Mouse (Mus musculus) spleen, embryonic (tissue): Measurements from ENCODE around the gene Calm3.

Experiments used
- CTCF ChIA-PET: fragments of 350-600 bp; sonication (Branson Sonifier 250); formaldehyde crosslinking; loops from one replicate; lab custom pipeline; 2022; lab: Charles Lee

Calm3 gene

GRCm38 (mm10) chr7:16893612-16894011 lies 30.3 kb downstream of the Calm3 start:
- CTCF ChIA-PET, result no interaction called here

- CTCF ChIA-PET, result interaction anchor here (0.8 to 1.6 kb wide), 2 partner anchors 18 to 66 kb away, joined by 4 read pairs; no protein-coding TSS in a partner anchor
These were observed 31.6 kb downstream of the Calm3 start for GRCm38 (mm10) chr7:16892352-16892730.

GRCm38 (mm10) chr7:16891641-16892351 lies 32.1 kb downstream of the Calm3 start, which contains the start of gene Gng8:
Gene Gng8, plus strand, starts transcription at chr7:16891786.
- CTCF ChIA-PET, result interaction anchor here (0.8 to 1.7 kb wide), 3 partner anchors 18 to 72 kb away, joined by 3 to 4 read pairs (median 4); no protein-coding TSS in a partner anchor

- CTCF ChIA-PET, result interaction anchor here (1.6 to 1.7 kb wide), 2 partner anchors 17 to 71 kb away, joined by 3 to 4 read pairs; no protein-coding TSS in a partner anchor
These were observed 33.0 kb downstream of the Calm3 start for GRCm38 (mm10) chr7:16890944-16891343.

GRCm38 (mm10) chr7:16890536-16890935 lies 33.4 kb downstream of the Calm3 start:
- CTCF ChIA-PET, result interaction anchor here (1.7 kb wide), 1 partner anchor 70 kb away, joined by 3 read pairs; no protein-coding TSS in a partner anchor

- CTCF ChIA-PET, result no interaction called here
These were observed 38.0 kb downstream of the Calm3 start for GRCm38 (mm10) chr7:16885905-16886304.

- CTCF ChIA-PET, result interaction anchor here (0.7 kb wide), 1 partner anchor 15 kb away, joined by 3 read pairs; no protein-coding TSS in a partner anchor
These were observed 38.6 kb downstream of the Calm3 start for GRCm38 (mm10) chr7:16885271-16885776.

GRCm38 (mm10) chr7:16884334-16884733 lies 39.6 kb downstream of the Calm3 start:
- CTCF ChIA-PET, result interaction anchor here (0.5 kb wide), 1 partner anchor 523 kb away, joined by 3 read pairs; no protein-coding TSS in a partner anchor

GRCm38 (mm10) chr7:16883162-16883561 lies 40.8 kb downstream of the Calm3 start:
- CTCF ChIA-PET, result interaction anchor here (0.6 kb wide), 1 partner anchor 279 kb away, joined by 3 read pairs; no protein-coding TSS in a partner anchor

GRCm38 (mm10) chr7:16880615-16881014 lies 43.3 kb downstream of the Calm3 start:
- CTCF ChIA-PET, result no interaction called here

- CTCF ChIA-PET, result no interaction called here
These were observed 43.9 kb downstream of the Calm3 start for GRCm38 (mm10) chr7:16879796-16880547.

- CTCF ChIA-PET, result no interaction called here
These were observed 46.2 kb downstream of the Calm3 start for GRCm38 (mm10) chr7:16877717-16878116.

GRCm38 (mm10) chr7:16876608-16877007 lies 47.3 kb downstream of the Calm3 start:
- CTCF ChIA-PET, result no interaction called here

GRCm38 (mm10) chr7:16876006-16876405 lies 47.9 kb downstream of the Calm3 start:
- CTCF ChIA-PET, result no interaction called here

GRCm38 (mm10) chr7:16875326-16875725 lies 48.6 kb downstream of the Calm3 start:
- CTCF ChIA-PET, result interaction anchor here (2.0 kb wide), 1 partner anchor 53 kb away, joined by 6 read pairs; no protein-coding TSS in a partner anchor

- CTCF ChIA-PET, result interaction anchor here (2.0 kb wide), 1 partner anchor 53 kb away, joined by 6 read pairs; no protein-coding TSS in a partner anchor
These were observed 48.8 kb downstream of the Calm3 start, which contains the start of gene Dact3 for GRCm38 (mm10) chr7:16875310-16875325. Gene Dact3, plus strand, starts transcription at chr7:16875317.

- CTCF ChIA-PET, result interaction anchor here (1.4 to 2.0 kb wide), 3 partner anchors 15 to 53 kb away, joined by 4 to 6 read pairs (median 5); partner anchors contain the start of gene Gng8
These were observed 49.1 kb downstream of the Calm3 start for GRCm38 (mm10) chr7:16874756-16875309.

GRCm38 (mm10) chr7:16874190-16874589 lies 49.7 kb downstream of the Calm3 start:
- CTCF ChIA-PET, result interaction anchor here (0.5 to 2.0 kb wide), 4 partner anchors 15 to 60 kb away, joined by 3 to 6 read pairs (median 4); partner anchors contain the start of gene Gng8

- CTCF ChIA-PET, result interaction anchor here (0.5 to 2.0 kb wide), 5 partner anchors 14 to 61 kb away, joined by 3 to 7 read pairs (median 5); partner anchors contain the start of gene Gng8
These were observed 50.5 kb downstream of the Calm3 start for GRCm38 (mm10) chr7:16873392-16873791.

GRCm38 (mm10) chr7:16872478-16872877 lies 51.4 kb downstream of the Calm3 start:
- CTCF ChIA-PET, result interaction anchor here (0.7 to 1.2 kb wide), 2 partner anchors 10 to 23 kb away, joined by 4 to 7 read pairs; no protein-coding TSS in a partner anchor

- CTCF ChIA-PET, result no interaction called here
These were observed 52.3 kb downstream of the Calm3 start for GRCm38 (mm10) chr7:16871600-16871999.

GRCm38 (mm10) chr7:16869497-16869896 lies 54.4 kb downstream of the Calm3 start:
- CTCF ChIA-PET, result no interaction called here
